8 mouse cellular contexts compared by ENCODE assay signal in genomic region chr11:61578541-61578982, GRCm38 (mm10). TPM values are rescaled to one million over a fixed set of nuclear protein-coding genes. Genes with fewer than 3 reads are reported as not detected.
DNase-seq lines count a peak whose midpoint lies in the region; ATAC-seq and TF ChIP-seq lines count a peak whose summit lies in the region.

No protein-coding gene starts in this region.

- H3K9me3 ChIP-seq in hindbrain, embryonic 16.5 days (ENCODE audit: control insufficient read depth, low read length) = no peaks in the 10 kb centered on the region
- H3K9me3 ChIP-seq in midbrain, embryonic 10.5 days (replicated peaks) = no peaks in the 10 kb centered on the region

- H3K4me1 ChIP-seq in liver, adult 2 months (ENCODE audit: control insufficient read depth, insufficient read depth, low read length) = peaks cover 6% of the 10 kb centered on the region
- peaks cover 4% of the 10 kb centered on the region for H3K4me1 ChIP-seq in cortical plate, adult 2 months (ENCODE audit: control insufficient read depth, insufficient read depth, low read length)
- H3K4me1 ChIP-seq in hindbrain, embryonic 16.5 days (ENCODE audit: control insufficient read depth, insufficient read depth, low read depth, low read length) = peaks cover 15% of the 10 kb centered on the region
- H3K4me1 ChIP-seq in midbrain, embryonic 10.5 days = peaks cover 26% of the 10 kb centered on the region

- no peak for DNase-seq in liver, adult 2 months (ENCODE audit: extremely low read depth, low read depth, low spot score)
- no peak for DNase-seq in liver
- DNase-seq in midbrain, embryonic 10.5 days (ENCODE audit: low spot score) = no peak
- no peak for DNase-seq in thymus, postnatal 10 days (ENCODE audit: low spot score in 2 of 2)
- DNase-seq in testis, postnatal 10 days (ENCODE audit: low spot score) = no peak

- peak overlapping the region; percentile 90 for H3K9ac ChIP-seq in liver, adult 2 months (ENCODE audit: low read depth, low read length)
- peak overlapping the region; percentile 89 for H3K9ac ChIP-seq in hindbrain, embryonic 16.5 days (ENCODE audit: low read depth, low read length)

- peak overlapping the region; percentile 25; the same call in 1 of the 2 replicates for H3K27ac ChIP-seq in liver, adult 2 months (replicated peaks; ENCODE audit: insufficient read depth, low read depth, low read length)
- peak overlapping the region; percentile 96 for H3K27ac ChIP-seq in cortical plate, adult 2 months (ENCODE audit: insufficient read depth, low read length)
- H3K27ac ChIP-seq in hindbrain, embryonic 16.5 days (ENCODE audit: low read depth, low read length) = peak overlapping the region; percentile 92
- peak overlapping the region; percentile 94 for H3K27ac ChIP-seq in midbrain, embryonic 10.5 days (replicated peaks)

- 9% methylated on average over 17 of the region's 17 CpGs for WGBS in liver, adult 2 months
- WGBS in hindbrain, embryonic 16.5 days = 1% methylated on average over 17 of the region's 17 CpGs
- WGBS in midbrain, embryonic 10.5 days = 1% methylated on average over 17 of the region's 17 CpGs

- H3K4me3 ChIP-seq in liver, adult 2 months (ENCODE audit: insufficient read depth, low read depth, low read length) = peak overlapping the region; percentile 89
- H3K4me3 ChIP-seq in cortical plate, adult 2 months (ENCODE audit: insufficient read depth, low read length) = peak overlapping the region; percentile 92
- peak overlapping the region; percentile 98 for H3K4me3 ChIP-seq in hindbrain, embryonic 16.5 days (ENCODE audit: low read length)
- H3K4me3 ChIP-seq in midbrain, embryonic 10.5 days = peak overlapping the region; percentile 93

- no peak for TF ChIP-seq POLR2A in liver, adult 2 months (IDR thresholded peaks at IDR 0.05; ENCODE audit: extremely low read depth, insufficient read depth, low read length)
- TF ChIP-seq POLR2A in cortical plate, adult 2 months (IDR thresholded peaks at IDR 0.05; ENCODE audit: extremely low read depth, insufficient read depth, low read length) = no peak

- no peak for ATAC-seq in hindbrain, embryonic 16.5 days
- ATAC-seq in megakaryocyte-erythroid progenitor cell, adult 5-6 weeks (replicated peaks; ENCODE audit: low FRiP score, low TSS enrichment, poor library complexity, severe bottlenecking) = no peak

- H3K36me3 ChIP-seq in liver, adult 2 months (ENCODE audit: control insufficient read depth, insufficient read depth, low read length) = no peaks in the 10 kb centered on the region
- H3K36me3 ChIP-seq in hindbrain, embryonic 16.5 days (ENCODE audit: control insufficient read depth, insufficient read depth, low read length) = no peaks in the 10 kb centered on the region
- peaks cover 14% of the 10 kb centered on the region for H3K36me3 ChIP-seq in midbrain, embryonic 10.5 days

- TF ChIP-seq CTCF in liver, adult 2 months (IDR thresholded peaks at IDR 0.05; ENCODE audit: low read depth, low read length) = no peak
- no peak for TF ChIP-seq CTCF in cortical plate, adult 2 months (IDR thresholded peaks at IDR 0.05; ENCODE audit: extremely low read depth, insufficient read depth, low read length)

- H3K79me2 ChIP-seq in liver, adult 2 months (ENCODE audit: control insufficient read depth, insufficient read depth, low read length) = peaks cover 10% of the 10 kb centered on the region; the same call in 1 of the 2 replicates

- H3K4me2 ChIP-seq in hindbrain, embryonic 16.5 days (ENCODE audit: low read length) = peak overlapping the region; percentile 82

- no peaks in the 10 kb centered on the region for H3K27me3 ChIP-seq in liver, adult 2 months (ENCODE audit: control insufficient read depth, insufficient read depth, low read length)
- no peaks in the 10 kb centered on the region for H3K27me3 ChIP-seq in hindbrain, embryonic 16.5 days (replicated peaks; ENCODE audit: control insufficient read depth, insufficient read depth, low read length)
- H3K27me3 ChIP-seq in midbrain, embryonic 10.5 days (ENCODE audit: low read depth, poor library complexity, severe bottlenecking) = no peaks in the 10 kb centered on the region

RNA-seq across cellular contexts. Expression of gene Epn2, which starts 0.9 kb away (rescaled TPM):
- total RNA-seq in liver, adult 2 months (2014; rRNA removed) = 5.7 and 6.1 TPM in 2 replicates
- polyA plus RNA-seq in liver, adult 2 months (2012; rRNA removed) = 3.2 and 4.5 TPM in 2 replicates
- polyA plus RNA-seq in cortical plate, adult 2 months (2012; rRNA removed) = 107 and 108 TPM in 2 replicates
- 66.9 and 70.5 TPM in 2 replicates for polyA plus RNA-seq in hindbrain, embryonic 16.5 days (2015; fragmentation: Nextera tagmentation; extraction: Ambion mirVana)
- 23.9 and 28.4 TPM in 2 replicates for polyA plus RNA-seq in midbrain, embryonic 10.5 days (2016; fragmentation: Nextera tagmentation; extraction: Ambion mirVana)
- 2.2 TPM in 1 of 2 replicates, not detected in the other for total RNA-seq in megakaryocyte-erythroid progenitor cell, adult 5-6 weeks (2014; fragmentation: Nextera tagmentation)
- total RNA-seq in megakaryocyte-erythroid progenitor cell, adult 5-6 weeks (2017) = 0.38 and 4.1 TPM in 2 replicates

Comparison
In these comparisons a context has a peak if more than half of its experiments do, and no peak if none do; other contexts are left out.
1. H3K27ac ChIP-seq: peak in every context shown above with its lines; median percentile 96 in cortical plate, adult 2 months; 94 in midbrain, embryonic 10.5 days; 92 in hindbrain, embryonic 16.5 days; 25 in liver, adult 2 months.